Comparison of ENCODE assay signal across 32 mouse cellular contexts in genomic region chr1:150015201-150015600, GRCm38 (mm10).
"Had no signal": no experiment of that assay in that cellular context is flagged by ENCODE, and none has a peak within 500 bp of the region (broad histone marks: within the 10 kb centered on the region; RNA-seq: fewer than 3 reads in every experiment).

No protein-coding gene starts in this region.

- H3K4me3 ChIP-seq: limb, embryonic 10.5 days; limb, embryonic 12.5 days; limb, embryonic 13.5 days; limb, embryonic 15.5 days; liver, embryonic 12.5 days; liver, embryonic 13.5 days; liver, embryonic 15.5 days; lung, embryonic 15.5 days; megakaryocyte, embryonic 14.5 days; midbrain, embryonic 10.5 days; midbrain, embryonic 12.5 days; midbrain, embryonic 13.5 days; midbrain, embryonic 15.5 days; myocyte; neural tube, embryonic 12.5 days; neural tube, embryonic 13.5 days had no signal

- H3K27me3 ChIP-seq: limb, embryonic 12.5 days; limb, embryonic 13.5 days; limb, embryonic 15.5 days; liver, embryonic 12.5 days; liver, embryonic 13.5 days; liver, embryonic 15.5 days; lung, embryonic 15.5 days; megakaryocyte, embryonic 14.5 days; midbrain, embryonic 12.5 days; midbrain, embryonic 13.5 days; midbrain, embryonic 15.5 days; neural tube, embryonic 12.5 days; neural tube, embryonic 13.5 days had no signal

- H3K4me1 ChIP-seq: limb, embryonic 10.5 days; limb, embryonic 12.5 days; limb, embryonic 13.5 days; limb, embryonic 15.5 days; liver, embryonic 13.5 days; liver, embryonic 15.5 days; lung, embryonic 15.5 days; midbrain, embryonic 10.5 days; midbrain, embryonic 12.5 days; midbrain, embryonic 13.5 days; midbrain, embryonic 15.5 days; neural tube, embryonic 12.5 days; neural tube, embryonic 13.5 days had no signal

- H3K9me3 ChIP-seq: limb, embryonic 10.5 days; limb, embryonic 12.5 days; limb, embryonic 13.5 days; limb, embryonic 15.5 days; liver, embryonic 12.5 days; liver, embryonic 13.5 days; liver, embryonic 15.5 days; lung, embryonic 15.5 days; megakaryocyte, embryonic 14.5 days; midbrain, embryonic 10.5 days; midbrain, embryonic 12.5 days; midbrain, embryonic 13.5 days; midbrain, embryonic 15.5 days; neural tube, embryonic 12.5 days; neural tube, embryonic 13.5 days had no signal

- ATAC-seq: liver, embryonic 12.5 days; liver, postnatal 0 days; lung, postnatal 0 days; midbrain, embryonic 13.5 days; midbrain, embryonic 15.5 days; midbrain, embryonic 16.5 days had no signal

- H3K36me3 ChIP-seq: limb, embryonic 10.5 days; limb, embryonic 12.5 days; limb, embryonic 13.5 days; limb, embryonic 15.5 days; liver, embryonic 12.5 days; liver, embryonic 13.5 days; liver, embryonic 15.5 days; lung, embryonic 15.5 days; midbrain, embryonic 10.5 days; midbrain, embryonic 12.5 days; midbrain, embryonic 13.5 days; midbrain, embryonic 15.5 days; neural tube, embryonic 12.5 days; neural tube, embryonic 13.5 days had no signal

- DNase-seq: left cerebral cortex, postnatal 4 days; liver; liver, embryonic 13.5 days; liver, postnatal 0 days; lung, adult 18-20 months; lung, adult 2 months; lung, embryonic 14.5 days; lung, postnatal 10 days; lung, postnatal 14 days; lung, postnatal 4 days; midbrain, embryonic 14.5 days had no signal

- H3K4me2 ChIP-seq: limb, embryonic 12.5 days; limb, embryonic 13.5 days; limb, embryonic 15.5 days; liver, embryonic 11.5 days; liver, embryonic 12.5 days; liver, embryonic 13.5 days; liver, embryonic 15.5 days; lung, embryonic 14.5 days; lung, embryonic 15.5 days; midbrain, embryonic 11.5 days; midbrain, embryonic 12.5 days; midbrain, embryonic 13.5 days; midbrain, embryonic 15.5 days; neural tube, embryonic 12.5 days; neural tube, embryonic 13.5 days had no signal

- H3K27ac ChIP-seq: limb, embryonic 10.5 days; limb, embryonic 12.5 days; limb, embryonic 13.5 days; limb, embryonic 15.5 days; liver, embryonic 12.5 days; liver, embryonic 13.5 days; liver, embryonic 14.5 days; liver, embryonic 15.5 days; lung, embryonic 15.5 days; macrophage; midbrain, embryonic 10.5 days; midbrain, embryonic 12.5 days; midbrain, embryonic 13.5 days; midbrain, embryonic 15.5 days; neural tube, embryonic 12.5 days; neural tube, embryonic 13.5 days had no signal

- H3K9ac ChIP-seq: limb, embryonic 12.5 days; limb, embryonic 13.5 days; limb, embryonic 15.5 days; liver, embryonic 12.5 days; liver, embryonic 13.5 days; liver, embryonic 14.5 days; liver, embryonic 15.5 days; liver, postnatal 0 days; lung, embryonic 14.5 days; lung, embryonic 15.5 days; midbrain, embryonic 12.5 days; midbrain, embryonic 13.5 days; midbrain, embryonic 15.5 days; neural tube, embryonic 12.5 days; neural tube, embryonic 13.5 days had no signal
